Mouse (Mus musculus) macrophage (primary cell): ENCODE results near the gene Kcnmb2. TPM values are rescaled to one million over a fixed set of nuclear protein-coding genes. Genes with fewer than 3 reads are reported as not detected.

Experiments
- H3K27ac ChIP-seq: fragments of 350-480 bp; formaldehyde crosslinking; 2 replicates; pipeline ENCODE4 v1.9.0; 2021
- H3K36me3 ChIP-seq: fragments of 350-480 bp; formaldehyde crosslinking; 2 replicates; pipeline ENCODE4 v1.9.0; 2021; ENCODE audit errors: inconsistent target
- H3K4me3 ChIP-seq: fragments of 350-480 bp; formaldehyde crosslinking; 2 replicates; pipeline ENCODE4 v1.9.0; 2021; ENCODE audit errors: inconsistent target
- H3K79me2 ChIP-seq: fragments of 350-480 bp; formaldehyde crosslinking; 2 replicates; pipeline ENCODE4 v1.9.0; 2021; ENCODE audit errors: inconsistent target
- WGBS: methylation state at CpG from one replicate; pipeline ENCODE4 v1.1.7; 2026; ENCODE audit warnings: inconsistent platforms; ENCODE audit not compliant: missing documents; 5-methylcytosine and 5-hydroxymethylcytosine counted together
- polyA plus RNA-seq: library from polyadenylated mRNA; stranded (reverse); fragments of 250-400 nt; gene quantifications from 3 replicates; pipeline ENCODE4 v1.2.4, GENCODE M21; 2018; ENCODE audit warnings: inconsistent platforms

Gene Kcnmb2
- polyA plus RNA-seq, 1 experiment from 2014 or later: not detected

DNA sequence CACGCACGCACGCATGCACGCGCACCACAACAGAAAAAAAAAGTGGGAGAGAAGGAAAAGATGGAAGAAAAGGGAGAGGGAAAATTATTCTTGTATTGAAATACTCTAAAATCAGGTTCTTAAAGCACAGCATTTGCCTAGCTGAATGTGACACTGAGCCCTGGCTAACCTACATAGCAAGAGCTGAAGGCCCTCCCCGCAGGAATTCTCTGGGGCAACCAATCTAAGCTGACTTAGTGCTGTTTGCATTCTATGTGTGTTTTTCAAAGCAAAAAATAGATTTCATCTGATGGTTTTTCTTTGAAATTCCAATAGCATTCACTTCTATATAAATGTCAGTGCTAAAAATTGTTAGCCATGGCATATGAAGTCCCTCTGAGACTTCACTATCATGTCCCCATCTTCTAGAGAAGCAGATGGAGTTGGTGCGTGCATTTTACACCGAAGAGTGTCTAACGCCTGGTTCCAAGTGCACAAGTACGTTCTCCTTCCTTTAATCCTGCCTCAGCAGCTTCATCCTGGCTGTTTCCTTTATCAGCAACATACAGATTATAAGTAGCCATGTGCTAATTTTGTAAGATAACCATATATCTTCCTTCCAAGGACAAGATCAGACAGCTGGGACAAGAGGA, 151.4 kb downstream of the Kcnmb2 start:
- H3K4me3 ChIP-seq: no peak overlapping the region
- 95% methylated on average over 10 of the region's 10 CpGs for WGBS
- no peaks in the 10 kb centered on the region for H3K36me3 ChIP-seq
- no peaks in the 10 kb centered on the region for H3K79me2 ChIP-seq
- H3K27ac ChIP-seq: no peak overlapping the region

DNA sequence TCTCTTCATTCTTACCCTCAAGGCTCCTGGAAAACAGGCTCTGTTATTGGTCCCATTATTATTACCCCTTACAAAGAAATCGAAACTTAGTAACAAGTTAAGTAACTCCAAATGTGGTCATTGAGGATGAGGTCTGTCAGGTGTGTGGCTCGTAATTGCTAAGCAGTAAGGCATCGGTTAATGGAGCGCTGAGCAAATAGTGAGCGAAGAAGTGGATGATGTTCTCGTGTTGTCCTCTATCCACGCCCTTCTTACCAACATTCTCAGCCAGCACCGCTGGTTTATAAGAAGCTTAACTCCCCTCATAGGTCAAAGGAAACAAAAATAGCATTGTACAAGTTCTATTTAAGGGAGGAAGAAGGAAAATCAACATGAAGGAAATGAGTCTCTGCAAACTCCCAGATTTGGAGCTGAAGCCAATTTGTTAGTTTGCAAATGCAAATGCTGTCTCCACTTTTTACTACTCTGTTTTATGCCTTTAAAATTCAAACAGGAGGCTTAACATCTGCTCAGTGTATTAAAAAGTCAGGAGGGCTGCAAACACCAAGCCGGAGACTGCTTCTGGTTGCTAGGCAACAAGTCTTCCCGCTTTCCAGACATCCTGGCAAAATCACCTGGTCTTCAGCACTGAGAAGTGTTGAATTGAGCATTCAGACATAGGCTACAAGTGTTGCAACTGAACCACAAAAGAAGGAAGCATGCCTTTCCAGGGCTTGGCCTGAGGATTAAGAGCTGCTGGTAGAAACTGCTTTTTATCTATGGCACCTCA, 157.8 kb downstream of the Kcnmb2 start:
- WGBS: 86% methylated on average over 10 of the region's 10 CpGs
- Histone ChIP-seq H3K4me3 (no peak overlapping the region), H3K79me2 (no peaks in the 10 kb centered on the region), H3K36me3 (no peaks in the 10 kb centered on the region), H3K27ac (no peak overlapping the region)

DNA sequence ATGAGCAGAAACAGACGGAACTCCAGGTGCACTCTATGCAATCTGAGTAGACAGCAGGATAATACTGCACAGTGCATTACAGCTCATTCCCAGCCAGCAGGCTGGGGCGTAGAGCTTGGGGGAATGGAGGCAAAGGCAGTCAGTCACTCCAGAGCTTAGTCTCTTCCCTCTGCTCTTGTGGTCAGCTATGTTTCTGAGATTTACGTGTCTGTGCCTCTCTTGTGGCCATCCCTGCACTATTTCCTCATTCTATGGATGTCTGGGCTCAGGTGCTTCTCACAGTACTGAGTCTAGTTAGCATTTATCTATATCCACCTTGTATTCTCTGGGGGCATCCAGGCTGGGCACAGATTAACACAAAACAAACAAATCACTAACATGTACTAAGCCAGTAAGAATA, 160.4 kb downstream of the Kcnmb2 start:
- Histone ChIP-seq H3K36me3 (no peaks in the 10 kb centered on the region), H3K4me3 (no peak overlapping the region), H3K79me2 (no peaks in the 10 kb centered on the region), H3K27ac (no peak overlapping the region)
- 50% methylated on average over 3 of the region's 3 CpGs for WGBS

DNA sequence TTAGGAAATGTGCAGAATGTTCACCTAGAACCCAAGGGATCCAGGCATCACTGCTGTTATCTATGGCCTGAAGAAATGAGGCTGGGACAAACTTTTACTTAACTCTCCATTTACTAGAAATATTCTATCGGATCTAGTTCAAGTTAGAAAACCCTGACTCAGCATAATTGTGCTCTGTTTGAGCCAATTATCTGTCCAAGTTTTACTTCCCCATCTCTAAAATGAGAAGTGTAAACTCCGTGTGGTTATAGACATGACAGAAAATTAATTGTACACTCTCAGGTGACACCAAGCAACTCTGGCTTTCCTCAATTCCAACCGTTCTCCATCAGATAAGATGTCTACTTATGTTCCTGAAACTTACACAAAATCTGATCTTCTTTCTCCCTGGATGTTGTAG, 161.0 kb downstream of the Kcnmb2 start:
- Histone ChIP-seq H3K79me2 (no peaks in the 10 kb centered on the region), H3K36me3 (no peaks in the 10 kb centered on the region), H3K4me3 (no peak overlapping the region), H3K27ac (no peak overlapping the region)
- 3% methylated on average over 3 of the region's 3 CpGs for WGBS

DNA sequence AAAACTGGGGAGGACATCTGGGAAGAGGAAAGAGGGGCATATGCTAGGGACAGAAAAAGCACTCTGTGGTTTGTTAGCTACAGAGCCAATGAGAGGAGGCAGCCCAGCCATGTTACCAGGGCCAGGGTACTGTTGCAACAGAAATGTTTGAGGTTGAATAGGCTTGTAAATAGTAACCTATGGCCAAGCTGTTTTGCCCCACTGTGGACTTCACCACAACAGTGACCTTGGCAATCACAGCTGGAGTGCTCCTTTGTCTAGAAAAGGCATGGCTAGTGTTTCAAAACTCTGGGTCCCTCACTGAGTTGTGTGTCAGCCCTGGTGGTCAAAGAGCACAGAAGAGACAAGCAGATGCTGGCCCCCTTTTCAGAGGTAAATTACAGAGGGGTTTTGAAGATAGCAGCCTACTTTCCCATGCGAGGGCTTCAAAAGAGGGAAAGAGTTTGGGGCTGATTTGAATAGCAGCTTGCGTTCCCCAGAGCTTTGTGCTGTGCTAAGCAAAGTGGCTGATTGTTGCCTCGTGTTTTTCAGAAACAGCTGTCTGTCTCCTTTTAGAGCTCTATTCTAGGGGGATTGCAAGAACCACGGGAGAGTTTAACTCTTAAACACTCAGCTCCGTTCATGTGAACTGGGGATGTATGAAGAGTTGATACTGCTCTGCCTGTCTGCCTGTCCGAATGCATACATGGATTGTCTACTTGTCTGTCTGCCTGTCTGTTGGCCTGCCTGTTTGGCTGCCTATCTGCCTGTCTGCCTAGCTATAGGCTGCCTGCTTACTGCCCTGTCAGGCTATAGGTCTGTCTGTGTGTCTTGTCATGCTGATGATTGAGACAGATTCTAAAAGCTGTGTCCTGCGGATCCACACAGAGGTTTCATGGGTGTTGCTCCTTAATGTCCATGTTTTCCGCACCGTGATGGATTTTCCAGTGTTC, 165.0 kb downstream of the Kcnmb2 start:
- no peaks in the 10 kb centered on the region for H3K79me2 ChIP-seq
- no peaks in the 10 kb centered on the region for H3K36me3 ChIP-seq
- 78% methylated on average over 9 of the region's 9 CpGs for WGBS
- no peak overlapping the region for H3K27ac ChIP-seq
- no peak overlapping the region for H3K4me3 ChIP-seq

DNA sequence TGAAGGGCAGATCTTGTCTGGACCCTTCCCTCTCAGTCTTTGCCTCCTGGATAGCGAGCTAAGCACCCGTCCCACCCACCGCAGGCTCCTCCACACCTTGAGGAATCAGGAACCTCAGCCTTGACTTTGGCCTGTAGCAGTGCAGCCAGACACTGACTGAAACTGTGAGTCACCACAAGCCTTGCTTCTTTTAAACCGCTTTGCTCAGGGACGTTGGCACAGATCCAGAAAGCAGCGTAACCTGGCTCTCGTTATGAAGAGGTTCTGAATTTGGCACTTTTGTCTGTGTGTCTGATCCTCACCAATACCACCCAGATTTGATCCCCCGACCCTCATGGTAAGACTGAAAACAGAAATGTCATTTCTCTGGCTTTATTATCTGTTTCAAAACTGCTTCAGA, 171.6 kb downstream of the Kcnmb2 start:
- H3K27ac ChIP-seq: no peak overlapping the region
- WGBS: 65% methylated on average over 8 of the region's 8 CpGs
- no peaks in the 10 kb centered on the region for H3K79me2 ChIP-seq

DNA sequence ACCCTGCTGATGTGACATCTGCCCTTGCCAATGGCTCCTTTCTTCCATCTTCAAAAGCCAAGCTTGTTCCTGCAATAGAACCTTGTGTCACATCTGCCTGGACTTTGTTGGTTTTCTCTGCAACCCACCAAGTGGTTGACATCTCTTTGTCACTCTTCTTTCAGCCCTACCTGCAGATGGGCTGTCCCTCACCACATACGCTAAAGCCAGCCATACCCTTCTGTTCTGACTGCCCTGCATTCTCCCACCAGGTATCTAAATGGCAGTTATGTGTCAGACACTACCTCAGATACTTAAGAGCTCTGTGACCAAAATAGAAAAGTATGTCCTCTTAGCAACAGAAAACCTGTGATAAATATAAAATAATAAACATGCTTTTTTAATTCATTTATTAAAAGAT, 186.5 kb downstream of the Kcnmb2 start:
- H3K36me3 ChIP-seq: no peaks in the 10 kb centered on the region
- 100% methylated on average over 1 of the region's 1 CpGs for WGBS
- H3K4me3 ChIP-seq: no peak overlapping the region
- no peak overlapping the region for H3K27ac ChIP-seq
- H3K79me2 ChIP-seq: no peaks in the 10 kb centered on the region

More for the DNA sequence above, 171.6 kb downstream of the Kcnmb2 start:
- H3K4me3 ChIP-seq: no peak overlapping the region
- no peaks in the 10 kb centered on the region for H3K36me3 ChIP-seq

DNA sequence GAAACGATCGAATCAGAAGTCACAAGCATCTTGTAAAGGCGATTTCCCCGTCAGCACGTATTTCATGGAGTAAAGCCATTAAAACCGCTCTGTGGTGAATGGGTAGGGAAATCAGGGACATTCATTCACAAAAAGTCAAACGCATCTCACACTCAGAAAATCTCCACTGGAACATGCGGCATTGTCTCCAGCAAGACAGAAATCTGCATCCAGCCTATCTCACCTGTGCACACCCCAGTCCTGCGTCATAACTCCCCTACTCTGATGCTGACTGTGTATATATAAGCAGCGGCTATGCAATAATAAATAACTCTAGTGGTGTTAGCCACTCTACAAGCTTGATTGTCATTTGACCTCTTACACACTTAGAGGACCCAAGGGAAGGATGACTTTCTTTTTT, 199.1 kb downstream of the Kcnmb2 start:
- 90% methylated on average over 10 of the region's 10 CpGs for WGBS
- Histone ChIP-seq H3K36me3 (no peaks in the 10 kb centered on the region), H3K27ac (no peak overlapping the region)

DNA sequence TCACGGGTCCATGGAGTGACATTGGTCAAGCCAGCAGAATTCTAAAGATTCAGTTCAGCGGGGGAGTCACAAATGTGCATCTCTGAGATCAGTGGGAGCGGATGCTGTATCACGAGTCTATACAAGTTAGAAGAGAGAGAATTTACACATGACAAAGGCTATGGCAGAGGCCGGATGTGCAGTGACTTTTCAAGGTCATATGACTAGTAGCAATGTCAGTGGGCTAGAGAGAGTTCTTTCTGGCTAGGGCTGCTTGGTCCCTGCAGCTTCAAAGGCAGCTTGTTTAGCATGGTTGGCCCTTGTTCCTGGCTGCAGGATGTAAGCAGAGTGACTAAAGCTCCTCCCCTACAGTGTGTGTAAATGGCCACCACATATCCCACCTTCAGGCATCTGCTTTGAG, 217.5 kb downstream of the Kcnmb2 start:
- Histone ChIP-seq H3K36me3 (no peaks in the 10 kb centered on the region), H3K27ac (no peak overlapping the region), H3K79me2 (no peaks in the 10 kb centered on the region), H3K4me3 (no peak overlapping the region)
- 94% methylated on average over 5 of the region's 5 CpGs for whole genome bisulfite sequencing

More for the DNA sequence above, 199.1 kb downstream of the Kcnmb2 start:
- no peak overlapping the region for H3K4me3 ChIP-seq
- H3K79me2 ChIP-seq: no peaks in the 10 kb centered on the region

DNA sequence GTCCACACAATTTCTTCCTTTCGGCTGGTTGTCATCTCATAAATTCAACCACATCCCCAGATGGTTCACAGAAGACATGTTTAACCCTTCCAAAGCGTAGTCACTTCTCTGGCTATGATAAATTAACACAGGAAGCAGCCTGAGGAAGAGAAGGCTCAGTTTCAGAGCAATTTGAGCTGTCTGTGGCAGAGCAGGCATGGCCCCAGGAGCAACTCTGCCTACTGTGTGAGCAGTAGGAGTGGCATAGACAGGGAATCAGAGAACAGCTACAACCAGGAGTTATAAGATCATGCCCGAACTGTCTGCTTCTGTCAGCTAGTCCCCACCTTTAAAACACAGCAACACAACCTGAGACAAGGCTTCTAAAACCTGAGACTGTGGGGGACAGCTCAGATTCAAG, 219.4 kb downstream of the Kcnmb2 start:
- H3K4me3 ChIP-seq: no peak overlapping the region
- 43% methylated on average over 3 of the region's 3 CpGs for WGBS
- no peaks in the 10 kb centered on the region for H3K36me3 ChIP-seq
- no peaks in the 10 kb centered on the region for H3K79me2 ChIP-seq
- H3K27ac ChIP-seq: no peak overlapping the region

DNA sequence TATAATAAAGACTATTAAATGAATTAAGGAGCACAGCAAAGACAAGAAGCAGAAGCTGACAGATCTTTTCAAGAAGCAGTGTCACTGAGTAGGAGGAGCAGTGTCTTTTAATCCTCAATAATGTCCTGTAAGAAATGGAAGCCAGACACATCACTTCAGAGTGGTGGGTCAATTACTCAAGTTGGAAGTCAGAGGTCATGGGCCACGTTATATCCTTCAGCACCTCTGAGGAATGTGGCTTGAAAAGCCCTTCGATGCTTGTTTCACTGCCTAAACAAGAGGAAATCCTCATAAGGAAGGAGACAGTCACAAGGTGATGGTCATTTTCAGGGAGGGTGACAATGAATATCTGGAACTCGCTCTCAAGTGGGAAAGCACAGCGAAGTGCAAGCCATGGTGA, 223.1 kb downstream of the Kcnmb2 start:
- Histone ChIP-seq H3K79me2 (no peaks in the 10 kb centered on the region), H3K4me3 (no peak overlapping the region), H3K27ac (no peak overlapping the region), H3K36me3 (no peaks in the 10 kb centered on the region)
- 79% methylated on average over 4 of the region's 4 CpGs for WGBS

DNA sequence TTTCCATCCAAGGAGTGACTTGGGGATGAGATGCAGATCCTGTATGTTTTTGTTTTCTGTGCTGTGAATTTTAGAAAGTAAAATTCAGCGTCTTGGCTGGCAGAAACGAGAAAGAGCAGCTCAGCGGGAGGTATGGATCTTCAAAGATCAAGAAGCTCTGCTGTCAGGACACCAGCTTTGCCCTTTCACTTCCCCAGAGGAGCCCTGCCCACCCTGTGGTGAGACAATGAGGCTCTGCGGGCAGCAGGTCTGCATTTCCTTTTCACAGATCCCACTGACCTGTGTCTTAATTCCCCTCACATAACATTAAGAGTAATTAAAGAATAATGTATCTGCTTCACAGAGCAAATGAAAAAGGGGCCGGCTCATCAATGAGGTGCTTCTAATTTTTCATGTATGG, 226.1 kb downstream of the Kcnmb2 start:
- WGBS: 20% methylated on average over 5 of the region's 5 CpGs
- Histone ChIP-seq H3K27ac (no peak overlapping the region), H3K4me3 (no peak overlapping the region), H3K79me2 (no peaks in the 10 kb centered on the region), H3K36me3 (no peaks in the 10 kb centered on the region)

DNA sequence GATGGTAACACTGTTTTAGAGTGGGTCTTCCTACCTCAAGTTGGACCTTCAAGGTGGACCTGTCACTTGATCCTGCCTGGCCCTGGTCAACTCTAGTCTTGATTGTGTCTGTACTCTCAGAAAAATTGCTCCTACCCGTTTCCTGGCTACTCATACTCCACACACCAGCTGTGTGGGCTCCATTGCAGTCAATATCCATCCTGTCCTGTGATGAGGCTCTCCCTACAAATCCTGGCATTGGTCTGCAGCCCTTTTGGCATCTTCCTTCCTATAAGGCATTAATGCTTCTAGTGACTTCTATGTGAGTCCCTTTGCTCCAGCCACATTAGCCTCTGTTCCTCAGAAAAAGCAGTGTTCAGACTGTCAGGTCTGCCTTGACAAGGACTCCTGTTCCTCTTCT, 228.4 kb downstream of the Kcnmb2 start:
- no peak overlapping the region for H3K4me3 ChIP-seq
- WGBS: 57% methylated on average over 1 of the region's 1 CpGs
- H3K79me2 ChIP-seq: no peaks in the 10 kb centered on the region
- no peak overlapping the region for H3K27ac ChIP-seq
- H3K36me3 ChIP-seq: no peaks in the 10 kb centered on the region

DNA sequence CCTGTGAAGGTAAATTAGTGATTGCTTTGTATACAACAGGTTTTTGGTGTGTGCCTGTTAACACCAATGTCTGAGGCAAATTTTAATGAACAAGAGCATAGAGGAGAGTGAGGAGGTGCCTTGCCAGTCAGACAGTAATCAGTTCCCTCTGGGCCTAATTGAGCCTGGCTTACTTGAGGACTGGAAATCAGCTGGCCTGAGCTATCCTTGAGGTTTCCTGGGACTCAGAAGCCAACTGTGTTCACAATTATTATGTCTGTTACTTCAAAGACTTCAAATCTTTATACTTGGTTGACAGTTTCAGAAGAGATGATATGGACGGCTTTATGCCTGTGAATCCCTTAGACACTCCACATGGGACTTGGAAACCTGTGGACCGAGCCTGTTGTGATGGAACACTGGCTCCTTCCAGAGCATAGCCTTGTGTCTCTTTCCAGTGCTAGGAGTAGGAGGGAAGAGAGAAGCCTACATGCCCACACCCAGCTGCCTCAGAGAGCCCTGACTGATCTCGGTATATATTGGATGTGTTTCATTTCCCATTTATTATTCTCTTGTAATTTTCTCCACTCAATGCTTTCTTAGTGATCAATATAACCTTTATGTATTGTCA, 230.2 kb downstream of the Kcnmb2 start:
- H3K4me3 ChIP-seq: no peak overlapping the region
- WGBS: 100% methylated on average over 3 of the region's 3 CpGs
- no peaks in the 10 kb centered on the region for H3K79me2 ChIP-seq

More for the DNA sequence above, 230.2 kb downstream of the Kcnmb2 start:
- no peaks in the 10 kb centered on the region for H3K36me3 ChIP-seq
- no peak overlapping the region for H3K27ac ChIP-seq
